Mouse (Mus musculus) mouse embryonic stem cell (cell line): ENCODE measurements at regions not wholly inside any gene's neighbourhood (a gene's known extent, or its start where the extent isn't known, plus 50 kb on each side); places are given as distances from the start of the nearest gene placed in this dataset.
"Not testable (repeated sequence)": the region's sequence is repeated elsewhere in the genome, so short reads cannot be mapped to it uniquely, and the experiment has no call there.

Experiments used
- in situ Hi-C, 2 experiments: fragments of 300-500 bp; cut with MboI; formaldehyde crosslinking; loops; 1 replicate in 1 of 2; 3 replicates in 1 of 2; pipeline ENCODE4 v1.14.3; 2019 to 2020; ENCODE audit warnings: low sequenced_read_pairs in 2 of 2, low pct_unique_long_range_greater_than_20kb in 1 of 2, mixed read lengths in 1 of 2; ENCODE audit not compliant: unreplicated experiment in 1 of 2

DNA sequence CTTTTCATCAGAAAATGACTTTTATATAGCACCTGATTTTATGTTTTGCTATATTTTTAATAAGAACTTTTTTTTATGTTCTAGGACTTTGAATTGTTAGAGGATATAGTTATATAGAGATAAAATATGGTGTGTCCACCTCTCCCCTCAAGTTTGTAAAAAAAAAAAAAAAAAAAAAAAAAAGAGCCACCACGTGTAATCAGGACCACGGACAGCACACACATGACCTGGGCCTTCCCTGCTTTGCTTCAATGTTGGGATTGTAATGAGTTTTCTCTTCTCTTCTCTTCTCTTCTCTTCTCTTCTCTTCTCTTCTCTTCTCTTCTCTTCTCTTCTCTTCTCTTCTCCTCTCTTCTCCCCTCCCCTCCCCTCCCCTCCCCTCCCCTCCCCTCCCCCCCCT lies 78.5 kb downstream of the 1700010I14Rik start:
- in situ Hi-C loops: not testable (repeated sequence)

- in situ Hi-C loops: no loop called here
Observed at GRCm38 (mm10) chr17:9068859-9069602, 80.9 kb downstream of the 1700010I14Rik start.

GRCm38 (mm10) chr17:9083629-9084028 lies 95.5 kb downstream of the 1700010I14Rik start:
- in situ Hi-C loops: no loop called here

GRCm38 (mm10) chr17:9127866-9128265 lies 139.7 kb downstream of the 1700010I14Rik start:
- in situ Hi-C loops: no loop called here

DNA sequence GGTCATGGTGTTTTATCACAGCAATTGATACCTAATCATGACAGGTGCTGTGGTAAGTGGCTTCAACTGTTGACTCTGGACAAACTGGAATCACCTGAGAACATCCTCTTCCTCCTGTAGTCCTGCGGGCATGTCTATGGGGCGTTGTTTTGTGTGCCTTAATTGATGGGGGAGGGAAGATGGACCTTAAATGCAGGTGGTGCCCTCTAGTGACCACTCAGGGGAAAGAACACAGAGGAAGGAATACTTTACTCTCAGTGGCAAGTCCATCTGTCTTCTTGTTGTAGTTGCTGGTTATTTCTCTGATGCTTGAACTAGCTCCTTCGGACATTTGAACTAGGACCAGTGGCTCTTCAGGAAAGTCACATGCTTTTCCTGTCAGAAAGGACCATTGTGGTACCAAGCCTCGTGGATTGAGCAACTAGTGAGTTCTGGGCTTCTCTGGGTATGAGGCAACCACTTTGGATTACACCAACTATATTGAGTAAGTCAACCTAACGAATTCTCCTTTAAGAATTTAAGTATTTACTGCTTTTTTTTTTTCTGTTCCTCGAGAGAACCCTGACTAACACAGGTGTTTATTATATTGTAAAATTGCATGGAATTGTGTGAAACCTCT lies 157.6 kb downstream of the 1700010I14Rik start:
- in situ Hi-C loops: no loop called here

GRCm38 (mm10) chr17:9150654-9151053 lies 162.5 kb downstream of the 1700010I14Rik start:
- in situ Hi-C loops: loop anchor here in 1 of 2 experiments (5.0 kb wide), 1 partner anchor 118 kb away; no protein-coding TSS in a partner anchor

- in situ Hi-C loops: no loop called here
Observed at GRCm38 (mm10) chr17:9162148-9162547, 174.0 kb downstream of the 1700010I14Rik start.

GRCm38 (mm10) chr17:9162676-9163075 lies 174.5 kb downstream of the 1700010I14Rik start:
- in situ Hi-C loops: no loop called here

- in situ Hi-C loops: no loop called here
Observed at GRCm38 (mm10) chr17:9163285-9163684, 175.2 kb downstream of the 1700010I14Rik start.

GRCm38 (mm10) chr17:9164501-9164900 lies 176.4 kb downstream of the 1700010I14Rik start:
- in situ Hi-C loops: no loop called here

GRCm38 (mm10) chr17:9167161-9167560 lies 179.0 kb downstream of the 1700010I14Rik start:
- in situ Hi-C loops: no loop called here

DNA sequence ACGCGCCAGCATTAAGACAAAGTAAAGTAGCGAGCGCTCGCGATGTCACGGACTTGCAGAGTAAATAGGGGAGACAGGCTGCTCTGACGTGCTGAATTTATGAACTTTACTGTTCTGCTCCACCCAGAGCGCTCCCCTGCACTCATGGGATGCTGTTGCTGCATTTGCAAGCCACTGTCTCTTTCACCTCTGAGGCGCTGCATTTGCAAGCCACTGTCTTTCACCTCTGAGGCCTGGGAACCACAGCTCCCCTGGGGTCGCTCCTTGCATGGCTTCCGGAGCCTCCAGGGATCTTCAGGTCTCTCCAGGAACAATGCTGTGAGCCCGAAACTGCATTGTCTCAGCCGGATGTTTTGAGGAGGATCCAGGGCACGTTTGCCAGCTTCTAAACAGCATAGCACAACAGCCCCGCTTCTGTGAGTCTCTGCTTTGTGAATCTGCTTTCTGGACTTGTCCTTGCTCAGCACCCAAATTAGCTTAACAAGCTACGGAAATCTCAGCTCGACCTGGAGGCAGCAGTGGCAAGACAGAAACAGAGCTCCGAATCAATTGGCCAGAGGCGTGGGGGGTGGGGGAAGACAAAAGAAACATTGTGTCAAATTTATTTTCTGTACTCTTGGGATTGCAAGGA lies 179.6 kb downstream of the 1700010I14Rik start:
- in situ Hi-C loops: no loop called here

DNA sequence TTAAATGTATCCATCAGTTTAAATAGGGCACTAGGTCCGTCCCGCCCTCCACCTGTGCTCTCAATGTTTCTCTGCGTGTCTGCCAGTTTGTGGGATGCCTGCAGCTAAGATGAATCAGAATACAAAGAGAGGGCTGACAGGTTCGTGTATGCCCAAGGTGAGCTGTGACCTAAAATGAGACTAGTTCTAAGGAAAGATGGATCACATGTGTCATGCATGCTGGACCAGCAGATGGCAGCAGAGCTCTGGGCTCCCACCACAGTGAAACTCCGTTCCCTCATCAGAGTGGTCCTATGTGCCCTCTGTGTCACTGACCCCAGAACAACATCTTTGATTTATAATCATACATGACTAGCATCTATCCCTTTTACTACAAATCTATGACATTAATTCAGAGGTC lies 180.3 kb downstream of the 1700010I14Rik start:
- in situ Hi-C loops: no loop called here

DNA sequence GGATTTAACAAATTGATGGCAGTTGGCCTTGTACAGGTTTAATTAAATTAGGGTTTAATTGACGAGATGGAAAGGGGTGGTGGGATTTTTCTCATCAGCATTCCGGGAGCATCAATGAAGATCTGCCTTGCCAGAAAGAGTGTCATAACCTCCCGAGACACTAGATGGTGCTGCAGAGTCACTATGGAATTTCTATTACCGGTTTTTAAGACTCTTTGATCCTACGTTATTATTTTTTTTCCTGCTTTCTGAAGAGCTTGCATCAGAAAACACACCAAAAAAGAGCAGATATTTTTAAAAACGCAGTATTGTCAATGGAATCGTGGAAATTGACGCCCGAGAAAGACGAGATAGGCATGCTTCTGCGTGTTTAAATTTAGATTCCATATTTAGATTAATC lies 181.2 kb downstream of the 1700010I14Rik start:
- in situ Hi-C loops: no loop called here

- in situ Hi-C loops: no loop called here
Observed at GRCm38 (mm10) chr17:9197160-9197559, 209.0 kb downstream of the 1700010I14Rik start.

DNA sequence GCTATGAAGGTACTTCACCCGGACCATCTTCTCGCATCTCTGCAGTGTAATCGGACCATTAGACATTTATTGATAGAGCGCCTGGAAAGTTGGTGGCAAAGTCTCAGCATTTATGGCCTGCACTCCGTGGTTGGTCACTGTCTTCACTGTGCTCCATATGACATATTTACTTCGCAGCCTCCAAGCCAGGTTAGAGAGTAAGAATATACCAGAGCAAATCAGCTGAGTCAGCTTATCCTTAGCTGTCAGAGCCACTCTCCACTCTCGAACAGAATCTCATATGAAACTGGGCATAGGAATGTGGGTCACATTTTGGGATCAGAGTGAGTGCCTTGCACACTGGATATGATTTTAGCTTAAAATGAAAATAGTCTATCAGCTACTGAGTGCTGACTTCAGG lies 212.3 kb downstream of the 1700010I14Rik start:
- in situ Hi-C loops: no loop called here

DNA sequence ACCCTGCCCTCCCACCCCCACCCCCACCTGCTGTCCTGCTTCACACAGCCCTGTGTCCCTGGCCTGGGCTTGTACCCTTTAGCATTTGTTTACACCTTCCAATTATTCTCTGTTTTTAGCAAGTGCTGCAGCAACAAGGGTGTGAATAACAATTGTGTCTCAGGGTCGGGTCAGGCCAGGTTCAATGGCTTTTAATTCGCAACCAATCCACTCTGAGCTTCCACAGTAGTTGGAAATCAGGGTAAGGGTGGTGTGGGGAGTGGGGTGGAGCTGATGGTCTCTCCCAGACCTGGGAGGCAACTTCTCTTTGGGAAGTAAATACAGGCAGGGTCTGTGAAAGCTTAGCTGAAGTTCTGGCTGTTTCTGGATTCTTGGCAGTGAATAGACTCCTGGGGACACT lies 214.4 kb downstream of the 1700010I14Rik start:
- in situ Hi-C loops: no loop called here

GRCm38 (mm10) chr17:9210626-9211025 lies 211.2 kb upstream of the Gm17728 start:
- in situ Hi-C loops: no loop called here

DNA sequence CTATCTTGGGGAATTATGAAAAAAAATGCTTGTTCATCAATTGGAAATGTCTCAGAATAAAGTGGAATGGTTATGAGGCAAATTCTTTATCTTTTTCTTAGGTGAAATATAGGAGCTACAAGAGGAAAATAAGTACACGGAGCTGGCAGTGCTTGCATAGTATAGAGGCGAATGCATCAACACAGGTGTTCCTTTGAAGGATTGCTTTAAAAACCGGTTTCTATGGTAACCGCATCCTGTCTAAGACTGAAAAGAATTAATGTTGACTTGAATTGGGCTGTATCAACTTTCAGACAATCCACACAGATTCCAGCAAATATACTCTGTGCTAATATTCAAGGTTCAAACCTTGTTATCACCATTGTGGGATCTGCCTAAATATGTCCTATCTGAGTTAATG lies 198.8 kb upstream of the Gm17728 start:
- in situ Hi-C loops: no loop called here
